Mouse (Mus musculus): ENCODE data around the gene Olfr824.
"Not testable (repeated sequence)": the region's sequence is repeated elsewhere in the genome, so short reads cannot be mapped to it uniquely, and the experiment has no call there.

DNA sequence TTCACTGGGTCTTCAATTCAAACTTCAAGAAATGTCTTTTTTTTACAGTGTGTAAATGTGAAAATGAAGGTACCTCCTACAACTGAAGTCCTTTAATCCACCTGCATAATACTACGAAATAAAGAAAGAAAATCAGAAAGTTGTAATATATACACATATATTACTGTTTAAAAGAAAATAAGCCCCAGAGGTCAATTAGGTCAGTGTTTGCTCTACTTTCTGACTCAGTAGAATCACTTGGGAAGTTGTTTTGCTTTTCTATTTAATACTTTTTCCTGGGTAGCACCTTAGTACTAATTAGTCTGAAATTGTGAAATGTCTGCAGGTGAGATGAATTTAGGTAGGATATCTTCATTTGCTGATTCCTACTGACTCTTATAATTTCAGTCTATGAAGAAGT lies 14.5 kb downstream of the Olfr824 start, which contains the start of gene Olfr823:
- TF ChIP-seq CTCF (IDR thresholded peaks at IDR 0.05; ENCODE audit: control insufficient read depth, insufficient read depth, insufficient read length); MYOG (IDR thresholded peaks at IDR 0.05; ENCODE audit: control insufficient read depth, extremely low read depth, insufficient read length); USF1 (IDR thresholded peaks at IDR 0.05; ENCODE audit: low read depth); CEBPB (IDR thresholded peaks at IDR 0.05; ENCODE audit: low read depth): not testable (repeated sequence)

Data from C2C12 (cell line).